Mouse (Mus musculus) liver, embryonic 15.5 days (tissue): ENCODE measurements around the gene Irf2. TPM values are rescaled to one million over a fixed set of nuclear protein-coding genes. Genes with fewer than 3 reads are reported as not detected.

Source experiments
- ATAC-seq: fragments of 200-750 bp; cut with Nextera tagmentation; 2 replicates; pipeline ENCODE4 v1.8.0; 2017; ENCODE audit warnings: moderate number of reproducible peaks, mild to moderate bottlenecking, moderate library complexity; ENCODE audit not compliant: insufficient read depth
- H3K27ac ChIP-seq: fragments of 300-500 bp; sonication (generic); replicated peaks from 2 replicates; pipeline ENCODE4 v1.5.1; 2015; ENCODE audit warnings: mild to moderate bottlenecking, inconsistent platforms
- H3K27me3 ChIP-seq: fragments of 300-500 bp; sonication (generic); 2 replicates; pipeline ENCODE4 v1.6.1; 2015; ENCODE audit warnings: mild to moderate bottlenecking, inconsistent platforms
- H3K36me3 ChIP-seq: fragments of 300-500 bp; sonication (generic); replicated peaks from 2 replicates; pipeline ENCODE4 v1.6.1; 2015; ENCODE audit warnings: moderate library complexity, mild to moderate bottlenecking, inconsistent platforms
- H3K4me1 ChIP-seq: fragments of 300-500 bp; sonication (generic); replicated peaks from 2 replicates; pipeline ENCODE4 v1.6.1; 2015; ENCODE audit warnings: inconsistent platforms
- H3K4me2 ChIP-seq: fragments of 300-500 bp; sonication (generic); 2 replicates; pipeline ENCODE4 v1.6.1; 2015; ENCODE audit warnings: moderate library complexity, mild to moderate bottlenecking, inconsistent platforms
- H3K4me3 ChIP-seq: fragments of 300-500 bp; sonication (generic); replicated peaks from 2 replicates; pipeline ENCODE4 v1.5.1; 2015; ENCODE audit warnings: mild to moderate bottlenecking, inconsistent platforms
- H3K9ac ChIP-seq: fragments of 300-500 bp; sonication (generic); 2 replicates; pipeline ENCODE4 v1.6.1; 2015; ENCODE audit warnings: moderate library complexity, mild to moderate bottlenecking, inconsistent platforms
- H3K9me3 ChIP-seq: fragments of 300-500 bp; sonication (generic); replicated peaks from 2 replicates; pipeline ENCODE4 v1.6.1; 2016; ENCODE audit warnings: inconsistent platforms
- WGBS: fragments of 180-500 bp; shearing (Covaris S2); methylation state at CpG from one replicate; pipeline ENCODE4 v1.1.7; 2015; ENCODE audit warnings: mixed read lengths; ENCODE audit not compliant: insufficient replicate concordance; 5-methylcytosine and 5-hydroxymethylcytosine counted together
- polyA plus RNA-seq: library from polyadenylated mRNA; unstranded; fragments of >200 nt; fragmentation: Nextera tagmentation; extraction: Ambion mirVana; gene quantifications from 2 replicates; pipeline ENCODE4 v1.2.1, GENCODE M21; 2015

Irf2 gene
- polyA plus RNA-seq, 1 experiment from 2014 or later = 10.1 TPM

GRCm38 (mm10) chr8:46758131-46758530 is 18.6 kb downstream of the Irf2 start:
- no peaks in the 10 kb centered on the region for H3K9me3 ChIP-seq
- no peaks in the 10 kb centered on the region for H3K27me3 ChIP-seq
- H3K27ac ChIP-seq = 0 out of 2 replicates have a peak overlapping the region, but pooled peaks have one; percentile 4
- no peak overlapping the region for H3K4me2 ChIP-seq
- H3K36me3 ChIP-seq = peaks cover 3% of the 10 kb centered on the region; the same call in 1 of the 2 replicates
- no peak for ATAC-seq
- peaks cover 61% of the 10 kb centered on the region for H3K4me1 ChIP-seq
- H3K9ac ChIP-seq = no peak overlapping the region
- H3K4me3 ChIP-seq = no peak overlapping the region
- 80% methylated on average over 7 of the region's 7 CpGs for WGBS

GRCm38 (mm10) chr8:46758676-46759075 is 19.1 kb downstream of the Irf2 start:
- no peak overlapping the region for H3K9ac ChIP-seq
- peak; percentile 83 for ATAC-seq
- no peaks in the 10 kb centered on the region for H3K9me3 ChIP-seq
- H3K27ac ChIP-seq = peak overlapping the region; percentile 57
- H3K36me3 ChIP-seq = peaks cover 3% of the 10 kb centered on the region; the same call in 1 of the 2 replicates
- H3K4me2 ChIP-seq = peak overlapping the region; percentile 50
- H3K27me3 ChIP-seq = no peaks in the 10 kb centered on the region
- no peak overlapping the region for H3K4me3 ChIP-seq
- peaks cover 65% of the 10 kb centered on the region for H3K4me1 ChIP-seq
- 27% methylated on average over 2 of the region's 2 CpGs for WGBS

- Histone ChIP-seq H3K9ac (no peak overlapping the region), H3K4me3 (no peak overlapping the region), H3K4me2 (no peak overlapping the region), H3K27me3 (no peaks in the 10 kb centered on the region), H3K9me3 (no peaks in the 10 kb centered on the region), H3K4me1 (peaks cover 69% of the 10 kb centered on the region), H3K27ac (no peak overlapping the region), H3K36me3 (peaks cover 3% of the 10 kb centered on the region; the same call in 1 of the 2 replicates)
- WGBS = 88% methylated on average over 7 of the region's 7 CpGs
- no peak for ATAC-seq
Measured at GRCm38 (mm10) chr8:46759562-46759961, 20.0 kb downstream of the Irf2 start.

- Histone ChIP-seq H3K9ac (no peak overlapping the region), H3K27me3 (no peaks in the 10 kb centered on the region)
Measured at GRCm38 (mm10) chr8:46760701-46761100, 21.2 kb downstream of the Irf2 start.

GRCm38 (mm10) chr8:46761454-46761853 is 21.9 kb downstream of the Irf2 start:
- Histone ChIP-seq H3K4me3 (no peak overlapping the region), H3K4me1 (peaks cover 73% of the 10 kb centered on the region), H3K4me2 (no peak overlapping the region), H3K36me3 (peaks cover 3% of the 10 kb centered on the region; the same call in 1 of the 2 replicates), H3K27me3 (no peaks in the 10 kb centered on the region), H3K9me3 (no peaks in the 10 kb centered on the region), H3K9ac (no peak overlapping the region), H3K27ac (no peak overlapping the region)
- no peak for ATAC-seq
- 60% methylated on average over 6 of the region's 6 CpGs for WGBS

More at GRCm38 (mm10) chr8:46760701-46761100, 21.2 kb downstream of the Irf2 start:
- peaks cover 77% of the 10 kb centered on the region for H3K4me1 ChIP-seq
- H3K27ac ChIP-seq = no peak overlapping the region
- 53% methylated on average over 7 of the region's 7 CpGs for WGBS
- peaks cover 3% of the 10 kb centered on the region; the same call in 1 of the 2 replicates for H3K36me3 ChIP-seq
- ATAC-seq = no peak
- no peak overlapping the region for H3K4me2 ChIP-seq
- H3K4me3 ChIP-seq = no peak overlapping the region
- no peaks in the 10 kb centered on the region for H3K9me3 ChIP-seq

- Histone ChIP-seq H3K27me3 (no peaks in the 10 kb centered on the region), H3K27ac (peak overlapping the region; percentile 33; the same call in 1 of the 2 replicates), H3K36me3 (no peaks in the 10 kb centered on the region), H3K9me3 (no peaks in the 10 kb centered on the region), H3K4me1 (peaks cover 32% of the 10 kb centered on the region), H3K4me2 (no peak overlapping the region), H3K4me3 (no peak overlapping the region), H3K9ac (no peak overlapping the region)
- WGBS = 53% methylated on average over 11 of the region's 11 CpGs
- no peak for ATAC-seq
Measured at GRCm38 (mm10) chr8:46769408-46770180, 30.1 kb downstream of the Irf2 start.

- no peaks in the 10 kb centered on the region for H3K27me3 ChIP-seq
- H3K36me3 ChIP-seq = no peaks in the 10 kb centered on the region
- H3K4me2 ChIP-seq = no peak overlapping the region
- H3K4me3 ChIP-seq = no peak overlapping the region
- H3K4me1 ChIP-seq = peaks cover 33% of the 10 kb centered on the region
- H3K9ac ChIP-seq = no peak overlapping the region
- WGBS = 77% methylated on average over 7 of the region's 7 CpGs
- no peak overlapping the region for H3K27ac ChIP-seq
- ATAC-seq = no peak
- no peaks in the 10 kb centered on the region for H3K9me3 ChIP-seq
Measured at GRCm38 (mm10) chr8:46770905-46771516, 31.5 kb downstream of the Irf2 start.

GRCm38 (mm10) chr8:46772801-46773200 is 33.3 kb downstream of the Irf2 start:
- no peaks in the 10 kb centered on the region for H3K9me3 ChIP-seq
- no peak overlapping the region for H3K9ac ChIP-seq
- H3K4me1 ChIP-seq = peaks cover 33% of the 10 kb centered on the region
- 47% methylated on average over 6 of the region's 6 CpGs for WGBS
- no peak overlapping the region for H3K4me3 ChIP-seq
- 0 out of 2 replicates have a peak, but pooled peaks cover 7% of the 10 kb centered on the region for H3K36me3 ChIP-seq
- ATAC-seq = no peak
- no peak overlapping the region for H3K27ac ChIP-seq
- no peak overlapping the region for H3K4me2 ChIP-seq
- H3K27me3 ChIP-seq = no peaks in the 10 kb centered on the region

- H3K4me1 ChIP-seq = peaks cover 20% of the 10 kb centered on the region
- WGBS = 73% methylated on average over 10 of the region's 10 CpGs
- 0 out of 2 replicates have a peak, but pooled peaks have one; percentile 18 for ATAC-seq
- H3K9ac ChIP-seq = no peak overlapping the region
- H3K36me3 ChIP-seq = peaks cover 13% of the 10 kb centered on the region; the same call in 1 of the 2 replicates
- H3K4me3 ChIP-seq = no peak overlapping the region
- no peak overlapping the region for H3K27ac ChIP-seq
- no peaks in the 10 kb centered on the region for H3K27me3 ChIP-seq
- H3K9me3 ChIP-seq = no peaks in the 10 kb centered on the region
- H3K4me2 ChIP-seq = no peak overlapping the region
Measured at GRCm38 (mm10) chr8:46777760-46778460, 38.4 kb downstream of the Irf2 start.

- Histone ChIP-seq H3K9me3 (no peaks in the 10 kb centered on the region), H3K27ac (no peak overlapping the region), H3K4me1 (peaks cover 28% of the 10 kb centered on the region), H3K36me3 (peaks cover 12% of the 10 kb centered on the region; the same call in 1 of the 2 replicates), H3K4me3 (no peak overlapping the region), H3K27me3 (no peaks in the 10 kb centered on the region), H3K9ac (no peak overlapping the region), H3K4me2 (no peak overlapping the region)
- ATAC-seq = no peak
- 81% methylated on average over 6 of the region's 6 CpGs for WGBS
Measured at GRCm38 (mm10) chr8:46781067-46781657, 41.6 kb downstream of the Irf2 start.
